11 mouse cellular contexts compared by ENCODE assay signal in the genomic region with DNA sequence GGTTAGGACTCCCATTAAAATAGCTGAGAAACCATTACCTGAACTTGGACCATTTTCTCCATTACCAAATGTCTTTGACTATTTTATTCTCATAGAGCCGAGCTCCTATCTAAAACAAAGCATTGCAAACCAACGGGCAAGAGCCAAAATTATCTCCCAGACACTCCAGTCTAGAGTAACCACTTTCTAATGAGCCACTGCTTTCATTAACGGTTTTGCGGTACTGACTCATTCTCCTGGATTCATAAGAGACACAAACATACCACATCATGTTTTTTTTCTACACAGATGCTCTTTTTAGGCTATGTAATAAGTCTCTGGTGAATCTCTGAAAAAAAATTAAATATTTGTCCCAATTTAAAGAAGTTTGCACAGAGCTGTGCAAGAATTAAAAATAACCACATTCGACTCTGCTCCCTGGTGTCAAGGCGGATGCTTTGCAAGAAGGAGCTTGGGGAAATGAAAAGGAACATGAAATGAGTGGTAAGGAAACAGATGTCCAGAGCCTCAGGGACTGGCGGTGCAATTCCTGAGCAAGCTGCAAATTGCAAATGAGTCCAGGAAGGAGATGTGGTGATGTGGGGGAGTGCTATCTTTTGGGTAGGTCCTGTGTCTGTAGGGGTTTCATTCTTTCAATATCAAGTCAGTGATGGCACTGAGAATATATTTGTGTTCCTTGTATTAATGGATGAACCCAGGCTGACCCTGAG.
DNase-seq lines count a peak whose midpoint lies in the region; ATAC-seq and TF ChIP-seq lines count a peak whose summit lies in the region.
"Had no signal": no experiment of that assay in that cellular context is flagged by ENCODE, and none has a peak within 500 bp of the region (broad histone marks: within the 10 kb centered on the region; RNA-seq: fewer than 3 reads in every experiment).

No protein-coding gene starts in this region.

- no peaks in the 10 kb centered on the region for H3K27me3 ChIP-seq in heart, embryonic 15.5 days

- DNase-seq in right cerebral cortex, adult 18-20 months = peak; percentile 74
- no peak for DNase-seq in right cerebral cortex, postnatal 4 days
- peak; percentile 13 to 28 for DNase-seq in left cerebral cortex, adult 2 months (ENCODE audit: extremely low spot score in 1 of 2, low spot score in 2 of 2)
- DNase-seq in cerebellum, postnatal 14 days = no peak
- DNase-seq: liver; lung, postnatal 10 days had no signal

- 0 out of 2 replicates have a peak, but pooled peaks cover 3% of the 10 kb centered on the region for H3K36me3 ChIP-seq in heart, embryonic 15.5 days

- no peak overlapping the region for H3K9ac ChIP-seq in heart, embryonic 15.5 days

- H3K4me3 ChIP-seq in heart, embryonic 15.5 days = no peak overlapping the region
- H3K4me3 ChIP-seq in left cerebral cortex, adult 2 months = no peak overlapping the region

- H3K4me2 ChIP-seq in heart, embryonic 15.5 days = no peak overlapping the region

- 52% methylated on average over 7 of the region's 7 CpGs for WGBS in heart, embryonic 15.5 days

- TF ChIP-seq CTCF in left cerebral cortex, adult 2 months (IDR thresholded peaks at IDR 0.05) = peak; percentile 11

- ATAC-seq in heart, embryonic 15.5 days (replicated peaks; ENCODE audit: insufficient number of reproducible peaks, insufficient read depth, low FRiP score, low read depth) = no peak
- ATAC-seq in CD4-positive, CD25-positive, alpha-beta regulatory T cell, adult 4 months = no peak
- no peak for ATAC-seq in activated CD4-positive, CD25-positive, alpha-beta regulatory T cell, adult 4 months
- ATAC-seq: hindbrain, embryonic 16.5 days had no signal

- intact Hi-C loops in left cerebral cortex, adult 2 months (cut with DNase I) = loop anchor here (2.0 kb wide), 1 partner anchor 134 kb away; no protein-coding TSS in a partner anchor

- H3K4me1 ChIP-seq in heart, embryonic 15.5 days (replicated peaks) = no peaks in the 10 kb centered on the region

- H3K27ac ChIP-seq in heart, embryonic 15.5 days = 0 out of 2 replicates have a peak overlapping the region, but pooled peaks have one; percentile 7
- 0 out of 2 replicates have a peak overlapping the region, but pooled peaks have one; percentile 44 for H3K27ac ChIP-seq in left cerebral cortex, adult 2 months
- H3K27ac ChIP-seq: kidney, postnatal 0 days had no signal

- 0 out of 2 replicates have a peak, but pooled peaks cover 5% of the 10 kb centered on the region for H3K9me3 ChIP-seq in heart, embryonic 15.5 days (replicated peaks)

Comparison
In these comparisons a context has a peak if more than half of its experiments do, and no peak if none do; other contexts are left out.
1. DNase-seq: peak in right cerebral cortex, adult 18-20 months (single experiment) and left cerebral cortex, adult 2 months (2 of 2); none in right cerebral cortex, postnatal 4 days (single experiment) and cerebellum, postnatal 14 days (0 of 2).